Mouse (Mus musculus) hindbrain, postnatal 0 days (tissue): ENCODE measurements at regions not wholly inside any gene's neighbourhood (a gene's known extent, or its start where the extent isn't known, plus 50 kb on each side); places are given as distances from the start of the nearest gene placed in this dataset.

Source experiments
- ATAC-seq: fragments of 200-750 bp; cut with Nextera tagmentation; 2 replicates; pipeline ENCODE4 v1.8.0; 2017; ENCODE audit warnings: mild to moderate bottlenecking, moderate TSS enrichment, moderate library complexity
- DNase-seq: peaks from one replicate; pipeline ENCODE4 v3.0.0-alpha.2; 2015; ENCODE audit warnings: low spot score
- H3K27ac ChIP-seq: fragments of 300-500 bp; sonication (generic); 2 replicates; pipeline ENCODE4 v1.5.1; 2014; ENCODE audit warnings: mild to moderate bottlenecking
- H3K27me3 ChIP-seq: fragments of 300-500 bp; sonication (generic); 2 replicates; pipeline ENCODE4 v1.6.1; 2014; ENCODE audit warnings: low read length, mixed read lengths; ENCODE audit not compliant: insufficient read depth
- H3K36me3 ChIP-seq: fragments of 300-500 bp; sonication (generic); 2 replicates; pipeline ENCODE4 v1.6.1; 2014; ENCODE audit warnings: low read length, mixed read lengths; ENCODE audit not compliant: insufficient read depth
- H3K4me1 ChIP-seq: fragments of 300-500 bp; sonication (generic); 2 replicates; pipeline ENCODE4 v1.6.1; 2014; ENCODE audit warnings: antibody characterized with exemption, low read length, mixed read lengths; ENCODE audit not compliant: insufficient read depth
- H3K4me2 ChIP-seq: fragments of 300-500 bp; sonication (generic); 2 replicates; pipeline ENCODE4 v1.6.1; 2014; ENCODE audit warnings: low read depth, mild to moderate bottlenecking, low read length, moderate library complexity, mixed read lengths
- H3K4me3 ChIP-seq: fragments of 300-500 bp; sonication (generic); 2 replicates; pipeline ENCODE4 v1.5.1; 2014; ENCODE audit warnings: low read length
- H3K9ac ChIP-seq: fragments of 300-500 bp; sonication (generic); replicated peaks from 2 replicates; pipeline ENCODE4 v1.6.1; 2014; ENCODE audit warnings: mild to moderate bottlenecking, low read length, moderate library complexity, mixed read lengths
- H3K9me3 ChIP-seq: fragments of 300-500 bp; sonication (generic); 2 replicates; pipeline ENCODE4 v1.6.1; 2016; ENCODE audit warnings: low read length, mixed read lengths
- CTCF ChIP-seq: IDR thresholded peaks from 2 replicates; pipeline ENCODE4 v1.5.1; 2016; ENCODE audit warnings: antibody characterized with exemption, control low read depth, low read depth
- WGBS: fragments of 180-500 bp; shearing (Covaris S2); extraction: QIAGEN DNeasy Blood & Tissue Kit; methylation state at CpG from one replicate; pipeline ENCODE4 v1.1.7; 2014; 5-methylcytosine and 5-hydroxymethylcytosine counted together

- TF ChIP-seq CTCF = no peak
- no peak overlapping the region for H3K9ac ChIP-seq
Measured at GRCm38 (mm10) chr5:47115882-47116281, 867.1 kb upstream of the Slit2 start.

DNA sequence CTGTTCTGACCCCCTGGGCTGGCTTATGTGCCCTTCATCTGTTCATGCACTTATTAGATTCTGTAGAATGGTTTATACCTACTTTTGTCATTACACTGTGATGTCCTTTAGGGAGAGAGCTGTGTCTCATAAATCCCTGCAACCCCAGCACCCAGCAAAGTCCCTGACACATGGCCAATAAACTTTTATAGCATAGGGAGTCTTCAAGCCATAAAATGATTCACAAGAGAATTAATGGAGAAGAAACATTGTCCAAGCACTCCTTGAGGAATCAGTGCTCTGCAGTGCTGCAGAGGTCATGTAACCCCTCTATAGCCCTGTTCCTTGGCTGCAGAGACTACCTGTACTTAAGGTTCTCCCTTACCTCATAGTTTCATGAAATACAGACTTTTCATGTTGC, 887.2 kb upstream of the Slit2 start:
- Histone ChIP-seq H3K36me3 (no peaks in the 10 kb centered on the region), H3K4me3 (no peak overlapping the region), H3K27ac (no peak overlapping the region), H3K9me3 (no peaks in the 10 kb centered on the region), H3K27me3 (no peaks in the 10 kb centered on the region), H3K9ac (no peak overlapping the region), H3K4me1 (no peaks in the 10 kb centered on the region), H3K4me2 (no peak overlapping the region)
- TF ChIP-seq CTCF = no peak
- DNase-seq (no peak), ATAC-seq (no peak)

More at GRCm38 (mm10) chr5:47115882-47116281, 867.1 kb upstream of the Slit2 start:
- Histone ChIP-seq H3K36me3 (no peaks in the 10 kb centered on the region), H3K4me2 (no peak overlapping the region), H3K27me3 (no peaks in the 10 kb centered on the region), H3K27ac (no peak overlapping the region), H3K9me3 (no peaks in the 10 kb centered on the region), H3K4me1 (no peaks in the 10 kb centered on the region), H3K4me3 (no peak overlapping the region)
- ATAC-seq (no peak), DNase-seq (no peak)
- WGBS = 41% methylated on average over 5 of the region's 5 CpGs

- TF ChIP-seq CTCF = no peak
- DNase-seq = peak; percentile 3
- no peaks in the 10 kb centered on the region for H3K36me3 ChIP-seq
- no peak overlapping the region for H3K9ac ChIP-seq
- H3K4me3 ChIP-seq = no peak overlapping the region
- H3K4me2 ChIP-seq = no peak overlapping the region
- H3K4me1 ChIP-seq = no peaks in the 10 kb centered on the region
- WGBS = 9% methylated on average over 3 of the region's 3 CpGs
- no peak for ATAC-seq
- no peak overlapping the region for H3K27ac ChIP-seq
- no peaks in the 10 kb centered on the region for H3K9me3 ChIP-seq
- no peaks in the 10 kb centered on the region for H3K27me3 ChIP-seq
Measured at GRCm38 (mm10) chr5:47052942-47053341, 930.0 kb upstream of the Slit2 start.

DNA sequence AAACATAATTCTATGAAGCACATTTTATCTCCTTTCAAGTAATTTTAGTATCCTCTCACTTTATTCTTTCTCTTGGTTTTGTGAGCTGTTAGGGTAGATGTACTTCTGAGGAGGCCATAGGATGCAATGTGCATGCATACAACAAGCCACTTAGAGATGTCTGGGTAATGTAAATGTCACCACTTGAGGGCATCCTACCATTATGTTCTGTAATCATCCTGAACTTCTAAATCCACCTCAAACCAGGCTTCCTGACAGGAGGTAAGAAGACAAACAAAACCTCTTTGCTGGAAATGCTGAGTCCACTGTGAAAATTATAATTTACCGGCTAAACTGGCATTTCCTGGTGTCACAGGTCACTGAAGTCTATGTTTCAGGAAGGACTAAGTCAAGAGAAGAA, 946.2 kb upstream of the Slit2 start:
- Histone ChIP-seq H3K4me2 (no peak overlapping the region), H3K27ac (no peak overlapping the region), H3K4me3 (no peak overlapping the region), H3K4me1 (no peaks in the 10 kb centered on the region), H3K9me3 (no peaks in the 10 kb centered on the region), H3K27me3 (no peaks in the 10 kb centered on the region), H3K9ac (no peak overlapping the region), H3K36me3 (no peaks in the 10 kb centered on the region)
- 42% methylated on average over 1 of the region's 1 CpGs for WGBS
- ATAC-seq = no peak
- peak; percentile 15 for DNase-seq
- peak; percentile 38 for TF ChIP-seq CTCF

DNA sequence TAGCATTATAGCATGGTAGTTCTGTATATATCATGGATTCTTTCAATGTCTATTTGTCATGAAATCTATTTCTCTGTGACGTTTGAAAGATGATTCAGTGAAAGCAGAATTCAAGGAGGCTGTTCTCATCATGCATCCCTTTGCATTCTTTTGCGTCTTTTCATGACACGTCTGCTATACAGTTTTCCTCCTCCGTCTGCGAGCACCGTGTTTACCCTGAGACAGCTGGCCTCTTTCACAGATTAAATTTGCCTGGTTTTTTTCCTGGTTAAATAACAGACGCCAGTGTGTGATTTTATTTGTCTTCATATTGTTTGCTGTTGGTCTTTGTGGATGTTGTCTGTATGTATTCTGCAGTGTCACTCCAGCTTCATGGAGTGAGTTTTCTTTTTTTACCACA, 948.9 kb upstream of the Slit2 start:
- 54% methylated on average over 7 of the region's 7 CpGs for WGBS
- no peak overlapping the region for H3K9ac ChIP-seq
- TF ChIP-seq CTCF = no peak
- H3K27ac ChIP-seq = no peak overlapping the region
- H3K9me3 ChIP-seq = no peaks in the 10 kb centered on the region
- H3K4me2 ChIP-seq = no peak overlapping the region
- no peak for DNase-seq
- H3K36me3 ChIP-seq = no peaks in the 10 kb centered on the region
- no peaks in the 10 kb centered on the region for H3K4me1 ChIP-seq
- ATAC-seq = no peak
- H3K27me3 ChIP-seq = no peaks in the 10 kb centered on the region
- no peak overlapping the region for H3K4me3 ChIP-seq

- DNase-seq = peak; percentile 66
- no peak for ATAC-seq
- no peaks in the 10 kb centered on the region for H3K27me3 ChIP-seq
- no peak overlapping the region for H3K4me3 ChIP-seq
- H3K4me2 ChIP-seq = no peak overlapping the region
- no peaks in the 10 kb centered on the region for H3K4me1 ChIP-seq
- H3K36me3 ChIP-seq = no peaks in the 10 kb centered on the region
- no peak overlapping the region for H3K27ac ChIP-seq
- peak; percentile 75 for TF ChIP-seq CTCF
- H3K9me3 ChIP-seq = no peaks in the 10 kb centered on the region
- no peak overlapping the region for H3K9ac ChIP-seq
Measured at GRCm38 (mm10) chr5:47014351-47014750, 968.6 kb upstream of the Slit2 start.

- Histone ChIP-seq H3K4me3 (no peak overlapping the region), H3K27ac (no peak overlapping the region), H3K4me2 (no peak overlapping the region), H3K27me3 (no peaks in the 10 kb centered on the region), H3K9ac (no peak overlapping the region), H3K4me1 (no peaks in the 10 kb centered on the region), H3K9me3 (no peaks in the 10 kb centered on the region), H3K36me3 (no peaks in the 10 kb centered on the region)
- ATAC-seq = no peak
- DNase-seq = peak; percentile 40
- 80% methylated on average over 4 of the region's 4 CpGs for WGBS
- TF ChIP-seq CTCF = no peak
Measured at GRCm38 (mm10) chr5:46992557-46992956, 990.4 kb upstream of the Slit2 start.
